Comparison of ENCODE assay signal across 15 mouse cellular contexts in genomic region chr13:39003101-39003762, GRCm38 (mm10).
"Had no signal": no experiment of that assay in that cellular context is flagged by ENCODE, and none has a peak within 500 bp of the region (broad histone marks: within the 10 kb centered on the region; RNA-seq: fewer than 3 reads in every experiment).

No protein-coding gene starts in this region.

- H3K4me3 ChIP-seq: intestine, embryonic 15.5 days; layer of hippocampus, adult 2 months; limb, embryonic 10.5 days; midbrain, embryonic 10.5 days; myocyte; neural tube, embryonic 15.5 days had no signal

- H3K9ac ChIP-seq: intestine, embryonic 15.5 days; liver, embryonic 14.5 days; neural tube, embryonic 15.5 days had no signal

- H3K4me2 ChIP-seq: intestine, embryonic 15.5 days; neural tube, embryonic 15.5 days had no signal

- DNase-seq: kidney, adult 18-20 months; kidney, postnatal 10 days; kidney, postnatal 4 days; midbrain, embryonic 14.5 days; right cerebral cortex, postnatal 4 days; spleen, adult 18-20 months; thymus, adult 18-20 months; thymus, postnatal 14 days had no signal

- H3K4me1 ChIP-seq: intestine, embryonic 15.5 days; limb, embryonic 10.5 days; midbrain, embryonic 10.5 days; neural tube, embryonic 15.5 days had no signal

- ATAC-seq: intestine, embryonic 15.5 days had no signal

- H3K27me3 ChIP-seq: intestine, embryonic 15.5 days; neural tube, embryonic 15.5 days had no signal

- H3K36me3 ChIP-seq: intestine, embryonic 15.5 days; limb, embryonic 10.5 days; midbrain, embryonic 10.5 days; neural tube, embryonic 15.5 days had no signal

- H3K27ac ChIP-seq: intestine, embryonic 15.5 days; layer of hippocampus, adult 2 months; limb, embryonic 10.5 days; liver, embryonic 14.5 days; midbrain, embryonic 10.5 days; neural tube, embryonic 15.5 days had no signal

- H3K9me3 ChIP-seq: intestine, embryonic 15.5 days; limb, embryonic 10.5 days; midbrain, embryonic 10.5 days; neural tube, embryonic 15.5 days had no signal
